Mouse (Mus musculus): ENCODE results near the gene Lrmda. TPM values are rescaled to one million over a fixed set of nuclear protein-coding genes. Genes with fewer than 3 reads are reported as not detected.

The Lrmda gene
- total and polyA plus RNA-seq, 2 experiments from 2014 or later = 0.18 TPM; not detected in 1

- Histone ChIP-seq H3K36me3 (ENCODE audit: insufficient read depth) (no peaks in the 10 kb centered on the region), H3K4me1 (ENCODE audit: insufficient read depth) (no peaks in the 10 kb centered on the region), H3K27ac (ENCODE audit: low read depth, low read length) (no peak overlapping the region), H3K27me3 (ENCODE audit: insufficient read depth, low read length) (peaks cover 14% of the 10 kb centered on the region), H3K4me2 (ENCODE audit: low read depth) (no peak overlapping the region), H3K9me3 (ENCODE audit: low read length) (no peaks in the 10 kb centered on the region), H3K9ac (no peak overlapping the region), H3K4me3 (ENCODE audit: low read depth, low read length) (no peak overlapping the region)
- DNase-seq (peak; percentile 25), ATAC-seq (no peak)
- 14% methylated on average over 5 of the region's 5 CpGs for WGBS
- no peak for TF ChIP-seq CTCF (IDR thresholded peaks at IDR 0.05; ENCODE audit: low read depth)
These were observed 725.2 kb downstream of the Lrmda start for GRCm38 (mm10) chr14:22744701-22745100.

GRCm38 (mm10) chr14:22745263-22745881, 725.9 kb downstream of the Lrmda start:
- no peaks in the 10 kb centered on the region for H3K36me3 ChIP-seq (ENCODE audit: insufficient read depth)
- H3K27ac ChIP-seq (ENCODE audit: low read depth, low read length) = no peak overlapping the region
- 12% methylated on average over 1 of the region's 1 CpGs for WGBS
- peak; percentile 89 for ATAC-seq
- H3K4me1 ChIP-seq (ENCODE audit: insufficient read depth) = no peaks in the 10 kb centered on the region
- peak; percentile 47 for DNase-seq
- TF ChIP-seq CTCF (IDR thresholded peaks at IDR 0.05; ENCODE audit: low read depth) = no peak
- H3K9me3 ChIP-seq (ENCODE audit: low read length) = no peaks in the 10 kb centered on the region
- H3K4me3 ChIP-seq (ENCODE audit: low read depth, low read length) = no peak overlapping the region
- H3K4me2 ChIP-seq (ENCODE audit: low read depth) = no peak overlapping the region
- no peak overlapping the region for H3K9ac ChIP-seq
- peaks cover 12% of the 10 kb centered on the region for H3K27me3 ChIP-seq (ENCODE audit: insufficient read depth, low read length)

- peaks cover 12% of the 10 kb centered on the region for H3K27me3 ChIP-seq (ENCODE audit: insufficient read depth, low read length)
- no peaks in the 10 kb centered on the region for H3K9me3 ChIP-seq (ENCODE audit: low read length)
- TF ChIP-seq CTCF (IDR thresholded peaks at IDR 0.05; ENCODE audit: low read depth) = no peak
- H3K4me1 ChIP-seq (ENCODE audit: insufficient read depth) = no peaks in the 10 kb centered on the region
- no peak overlapping the region for H3K4me3 ChIP-seq (ENCODE audit: low read depth, low read length)
- 8% methylated on average over 5 of the region's 5 CpGs for WGBS
- DNase-seq (peak; percentile 34), ATAC-seq (no peak; the same call in 1 of the 2 replicates)
- H3K27ac ChIP-seq (ENCODE audit: low read depth, low read length) = no peak overlapping the region
- H3K9ac ChIP-seq = no peak overlapping the region
- no peaks in the 10 kb centered on the region for H3K36me3 ChIP-seq (ENCODE audit: insufficient read depth)
- no peak overlapping the region for H3K4me2 ChIP-seq (ENCODE audit: low read depth)
These were observed 726.5 kb downstream of the Lrmda start for GRCm38 (mm10) chr14:22745882-22746480.

- ATAC-seq (no peak), DNase-seq (no peak)
- no peak for TF ChIP-seq CTCF (IDR thresholded peaks at IDR 0.05; ENCODE audit: low read depth)
- Histone ChIP-seq H3K9ac (no peak overlapping the region), H3K4me3 (ENCODE audit: low read depth, low read length) (no peak overlapping the region), H3K27ac (ENCODE audit: low read depth, low read length) (no peak overlapping the region), H3K4me2 (ENCODE audit: low read depth) (no peak overlapping the region), H3K36me3 (ENCODE audit: insufficient read depth) (no peaks in the 10 kb centered on the region), H3K27me3 (ENCODE audit: insufficient read depth, low read length) (peaks cover 12% of the 10 kb centered on the region), H3K4me1 (ENCODE audit: insufficient read depth) (no peaks in the 10 kb centered on the region), H3K9me3 (ENCODE audit: low read length) (no peaks in the 10 kb centered on the region)
- 97% methylated on average over 5 of the region's 5 CpGs for WGBS
These were observed 728.3 kb downstream of the Lrmda start for GRCm38 (mm10) chr14:22747816-22748215.

- Histone ChIP-seq H3K9ac (no peak overlapping the region), H3K4me1 (ENCODE audit: insufficient read depth) (no peaks in the 10 kb centered on the region), H3K4me2 (ENCODE audit: low read depth) (no peak overlapping the region), H3K27ac (ENCODE audit: low read depth, low read length) (no peak overlapping the region), H3K27me3 (ENCODE audit: insufficient read depth, low read length) (peaks cover 12% of the 10 kb centered on the region; the same call in 1 of the 2 replicates), H3K36me3 (ENCODE audit: insufficient read depth) (no peaks in the 10 kb centered on the region), H3K4me3 (ENCODE audit: low read depth, low read length) (no peak overlapping the region), H3K9me3 (ENCODE audit: low read length) (no peaks in the 10 kb centered on the region)
- ATAC-seq (no peak), DNase-seq (no peak)
- no peak for TF ChIP-seq CTCF (IDR thresholded peaks at IDR 0.05; ENCODE audit: low read depth)
These were observed 730.9 kb downstream of the Lrmda start for GRCm38 (mm10) chr14:22750409-22750808.

GRCm38 (mm10) chr14:22751290-22751689, 731.8 kb downstream of the Lrmda start:
- Histone ChIP-seq H3K4me3 (ENCODE audit: low read depth, low read length) (no peak overlapping the region), H3K9ac (no peak overlapping the region), H3K4me2 (ENCODE audit: low read depth) (no peak overlapping the region), H3K27ac (ENCODE audit: low read depth, low read length) (no peak overlapping the region), H3K36me3 (ENCODE audit: insufficient read depth) (no peaks in the 10 kb centered on the region), H3K4me1 (ENCODE audit: insufficient read depth) (no peaks in the 10 kb centered on the region), H3K9me3 (ENCODE audit: low read length) (no peaks in the 10 kb centered on the region), H3K27me3 (ENCODE audit: insufficient read depth, low read length) (peaks cover 16% of the 10 kb centered on the region)
- peak; percentile 38; the same call in 1 of the 2 replicates for ATAC-seq
- peak; percentile 14 for DNase-seq
- 75% methylated on average over 10 of the region's 10 CpGs for WGBS
- TF ChIP-seq CTCF (IDR thresholded peaks at IDR 0.05; ENCODE audit: low read depth) = no peak

- peaks cover 14% of the 10 kb centered on the region for H3K27me3 ChIP-seq (ENCODE audit: insufficient read depth, low read length)
- 92% methylated on average over 5 of the region's 5 CpGs for WGBS
- ATAC-seq (no peak), DNase-seq (no peak)
- no peak overlapping the region for H3K4me3 ChIP-seq (ENCODE audit: low read depth, low read length)
- H3K9me3 ChIP-seq (ENCODE audit: low read length) = no peaks in the 10 kb centered on the region
- H3K4me1 ChIP-seq (ENCODE audit: insufficient read depth) = no peaks in the 10 kb centered on the region
- H3K9ac ChIP-seq = no peak overlapping the region
- H3K36me3 ChIP-seq (ENCODE audit: insufficient read depth) = no peaks in the 10 kb centered on the region
- no peak overlapping the region for H3K4me2 ChIP-seq (ENCODE audit: low read depth)
- TF ChIP-seq CTCF (IDR thresholded peaks at IDR 0.05; ENCODE audit: low read depth) = no peak
- H3K27ac ChIP-seq (ENCODE audit: low read depth, low read length) = no peak overlapping the region
These were observed 735.1 kb downstream of the Lrmda start for GRCm38 (mm10) chr14:22754633-22755032.
